Mouse (Mus musculus): Measurements from ENCODE around the gene Has1.

Gene Has1

DNA sequence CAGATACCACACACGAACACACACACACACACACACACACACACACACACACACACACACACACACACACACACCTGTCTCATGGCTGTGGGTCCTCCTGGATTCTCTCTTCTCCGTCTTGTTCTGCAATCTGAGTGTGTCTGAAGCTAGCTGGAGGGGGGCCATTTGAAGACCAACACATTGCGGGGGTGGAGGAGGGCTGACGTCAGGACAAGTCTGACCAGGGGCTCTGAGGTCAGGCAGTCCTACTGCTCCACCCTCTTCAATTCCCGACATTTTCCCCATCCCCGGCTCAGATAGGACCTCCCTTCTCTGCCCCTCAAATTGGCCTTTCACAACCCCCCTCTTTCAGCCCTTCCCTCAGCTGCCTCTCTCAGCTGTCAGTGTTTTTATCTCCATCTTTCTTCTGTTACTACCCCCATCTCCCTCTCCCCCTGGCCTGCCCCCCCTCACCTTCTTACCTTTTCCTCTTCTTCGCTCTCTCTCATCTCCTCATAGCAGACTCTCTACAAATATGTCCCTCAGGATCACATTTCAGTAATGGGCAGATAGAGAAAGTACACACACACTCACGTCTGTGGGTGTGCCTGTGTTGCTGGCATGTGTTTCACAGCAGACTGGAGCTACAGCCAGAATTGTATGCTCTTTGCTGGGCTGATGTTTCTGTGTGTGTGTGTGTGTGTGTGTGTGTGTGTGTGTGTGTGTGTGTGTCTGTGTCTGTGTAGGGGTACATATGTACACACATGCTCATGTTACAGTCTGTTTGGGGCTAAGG, at the start of gene Has1:
Gene Has1 (minus strand): TSS at position 142 of the 775 bp plus-strand sequence.
- DNase-seq (ENCODE audit: inconsistent age in 2 of 2, low spot score in 1 of 2), result no peak

GRCm38 (mm10) chr17:17900768-17901167, 45.8 kb upstream of the Has1 start:
- DNase-seq (ENCODE audit: inconsistent age in 2 of 2, low spot score in 1 of 2), result no peak

DNA sequence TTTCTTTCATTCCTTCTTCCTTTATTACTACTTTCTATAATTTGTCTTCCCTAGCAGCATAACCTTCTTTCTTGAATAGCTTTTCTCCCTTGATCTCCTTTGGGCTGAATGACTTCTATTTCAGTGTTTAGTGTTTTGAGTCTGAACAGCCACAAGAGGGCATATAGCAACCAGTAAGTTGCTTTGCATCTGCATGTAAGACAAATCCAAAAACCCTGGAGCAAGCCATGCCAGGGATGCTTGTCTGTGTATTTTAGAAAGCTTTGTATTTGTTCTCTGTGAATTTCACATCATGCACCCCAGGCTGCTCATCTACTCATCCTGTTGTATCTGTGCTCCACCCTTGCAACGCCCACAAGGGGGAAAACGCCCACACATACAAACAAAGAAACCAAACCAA, 44.3 kb upstream of the Has1 start:
- DNase-seq (ENCODE audit: inconsistent age in 2 of 2, low spot score in 1 of 2), result peak in 1 of 2 experiments; percentile 33

- DNase-seq (ENCODE audit: inconsistent age in 2 of 2, low spot score in 1 of 2), result peak in 1 of 2 experiments; percentile 79
Observed at GRCm38 (mm10) chr17:17896039-17896438, 41.0 kb upstream of the Has1 start.

DNA sequence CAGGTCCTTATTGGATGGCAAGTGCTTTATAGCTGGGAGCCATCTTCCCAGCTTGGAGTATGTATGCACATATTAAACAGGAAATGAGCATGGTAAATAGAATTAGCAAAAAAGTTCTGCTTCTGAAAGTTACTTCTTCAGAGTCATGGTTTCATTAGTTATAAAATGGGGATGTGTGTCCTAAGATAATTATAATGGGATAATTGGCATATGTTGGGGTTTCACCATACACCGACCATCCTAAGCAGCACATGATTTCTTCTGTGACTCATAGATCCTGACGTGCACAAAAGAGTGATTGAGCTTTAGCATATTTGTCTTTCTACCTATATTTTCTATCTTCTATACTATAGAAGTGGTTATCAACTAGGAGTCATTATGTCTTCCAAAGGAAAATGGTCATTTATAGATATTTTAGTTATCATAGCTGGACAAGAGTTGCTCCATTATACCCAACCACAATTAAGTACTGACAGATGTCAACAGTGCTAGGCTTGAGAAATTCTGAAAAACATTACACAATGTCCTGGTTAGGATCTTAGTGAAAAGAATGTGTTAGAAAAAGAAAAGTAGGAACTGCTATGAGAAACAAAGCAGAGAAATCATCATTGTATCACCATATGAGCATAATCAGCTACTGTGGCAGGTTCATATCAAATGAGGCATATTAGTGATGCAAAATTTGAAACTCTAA, 34.9 kb upstream of the Has1 start:
- DNase-seq (ENCODE audit: inconsistent age in 2 of 2, low spot score in 1 of 2), result no peak

DNA sequence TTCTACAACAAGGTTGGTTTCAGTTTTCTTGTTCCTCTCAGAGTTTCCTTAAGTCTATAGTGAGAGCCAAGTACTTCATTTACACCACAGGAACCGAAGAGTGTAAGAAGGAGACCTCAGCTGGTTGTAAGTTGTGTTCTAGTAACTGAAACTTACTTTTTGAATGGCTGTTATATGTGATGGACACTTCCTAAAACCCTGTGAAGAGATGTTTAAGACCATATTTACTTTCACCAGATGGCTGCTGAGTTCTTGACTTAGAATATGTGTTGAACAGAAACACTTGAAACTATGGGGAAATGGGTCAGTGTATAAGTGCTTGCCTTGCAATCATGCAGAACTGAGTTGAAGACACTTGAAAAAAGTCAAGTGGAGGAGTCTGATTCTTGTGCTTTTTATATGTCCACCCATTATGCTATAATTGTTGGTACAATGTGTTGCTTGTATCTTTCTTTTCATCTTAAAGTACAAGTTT, 32.8 kb upstream of the Has1 start, which contains the start of the genes Fpr2 and Fpr3:
Gene Fpr2 (plus strand): TSS at position 51 of the 475 bp plus-strand sequence.
Gene Fpr3 (plus strand): TSS at position 79 of the 475 bp plus-strand sequence.
- no peak for DNase-seq (ENCODE audit: inconsistent age in 2 of 2, low spot score in 1 of 2)

GRCm38 (mm10) chr17:17883840-17884239, 28.8 kb upstream of the Has1 start, which contains the start of gene Fpr1:
Gene Fpr1 (minus strand): TSS chr17:17883940.
- DNase-seq (ENCODE audit: inconsistent age in 2 of 2, low spot score in 1 of 2), result no peak

GRCm38 (mm10) chr17:17882672-17883071, 27.7 kb upstream of the Has1 start:
- DNase-seq (ENCODE audit: inconsistent age in 2 of 2, low spot score in 1 of 2), result no peak

DNA sequence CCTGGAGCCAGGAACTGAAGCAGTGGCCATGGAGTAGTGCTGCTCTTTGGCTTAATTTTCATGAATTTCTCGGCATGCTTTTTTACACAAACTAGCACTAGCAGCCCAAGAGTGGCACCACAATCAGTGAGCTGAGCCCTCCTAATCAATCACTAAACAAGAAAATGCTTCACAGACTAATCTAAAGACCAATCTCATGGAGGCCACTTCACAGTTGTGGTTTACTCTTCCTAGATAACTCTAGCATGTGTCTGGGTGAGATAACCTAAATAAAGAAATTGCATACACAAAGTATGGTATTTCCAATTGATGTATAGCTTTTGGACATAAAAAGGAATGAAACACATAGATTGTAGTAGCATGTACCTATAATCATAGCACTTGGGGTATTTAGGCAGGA, 24.3 kb upstream of the Has1 start:
- DNase-seq (ENCODE audit: inconsistent age in 2 of 2, low spot score in 1 of 2), result no peak

GRCm38 (mm10) chr17:17871697-17872096, 16.7 kb upstream of the Has1 start:
- DNase-seq (ENCODE audit: inconsistent age in 2 of 2, low spot score in 1 of 2), result peak in 1 of 2 experiments; percentile 22

DNA sequence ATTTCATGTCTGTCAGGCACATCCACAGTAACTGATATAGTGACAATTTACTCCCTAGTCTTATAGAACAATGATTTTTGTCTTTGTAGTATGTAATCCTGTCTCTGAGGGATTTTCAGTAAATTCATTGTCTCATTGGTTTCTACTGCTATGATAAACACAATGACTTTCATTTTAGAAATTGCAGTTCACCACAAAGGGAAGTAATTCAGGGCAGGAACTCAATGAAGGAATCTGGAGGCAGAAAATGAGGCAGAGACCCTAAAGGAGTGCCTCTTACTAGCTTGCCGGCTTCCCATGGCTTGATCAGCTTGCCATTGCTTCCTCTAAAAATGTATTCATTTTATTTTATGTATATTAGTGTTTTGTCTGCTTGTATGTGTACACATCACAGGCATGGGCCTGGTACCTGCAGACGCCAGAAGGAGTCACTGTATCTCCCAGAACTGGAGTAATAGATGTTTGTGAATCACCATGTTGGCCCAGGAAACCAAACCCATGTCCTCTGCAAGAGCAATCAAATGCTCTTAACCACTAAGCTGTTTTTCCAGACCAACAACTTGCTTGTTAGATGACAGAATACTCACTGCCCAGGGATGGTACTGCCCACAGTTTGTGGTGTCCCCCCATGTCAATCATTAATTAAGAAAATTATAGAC, 16.0 kb upstream of the Has1 start:
- DNase-seq (ENCODE audit: inconsistent age in 2 of 2, low spot score in 1 of 2), result peak in 1 of 2 experiments; percentile 17

DNA sequence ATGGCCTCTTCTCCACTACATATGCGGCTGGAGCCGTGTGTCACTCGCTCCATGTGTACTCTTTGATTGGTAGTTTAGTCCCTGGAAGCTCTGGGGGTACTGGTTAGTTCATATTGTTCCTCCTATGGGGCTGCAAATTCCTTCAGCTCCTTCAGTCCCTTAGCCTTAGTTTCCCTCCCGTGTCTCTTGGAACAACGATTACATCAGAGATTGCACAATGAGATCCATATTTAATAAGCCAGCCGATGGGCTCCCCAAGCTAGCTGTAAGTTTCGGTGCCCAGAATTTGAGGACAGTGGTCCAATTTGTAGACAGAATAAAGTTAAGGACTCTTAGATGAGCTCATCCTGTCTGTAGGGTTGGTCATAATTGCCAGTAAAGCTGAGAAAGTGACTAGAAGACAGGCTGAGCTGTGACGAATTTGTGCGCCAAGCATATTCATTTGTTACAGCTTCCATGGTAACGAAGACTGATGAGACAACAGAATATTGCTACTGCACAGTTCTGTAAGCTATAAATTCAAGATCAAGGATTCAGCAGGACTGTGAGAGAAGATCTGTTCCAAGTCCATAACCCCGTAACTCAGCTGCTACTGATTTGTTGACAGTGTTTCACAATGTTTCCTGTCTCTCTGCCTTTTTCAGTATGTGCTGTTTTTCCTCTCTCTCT, 11.9 kb upstream of the Has1 start:
- DNase-seq (ENCODE audit: inconsistent age in 2 of 2, low spot score in 1 of 2), result peak in 1 of 2 experiments; percentile 48

DNA sequence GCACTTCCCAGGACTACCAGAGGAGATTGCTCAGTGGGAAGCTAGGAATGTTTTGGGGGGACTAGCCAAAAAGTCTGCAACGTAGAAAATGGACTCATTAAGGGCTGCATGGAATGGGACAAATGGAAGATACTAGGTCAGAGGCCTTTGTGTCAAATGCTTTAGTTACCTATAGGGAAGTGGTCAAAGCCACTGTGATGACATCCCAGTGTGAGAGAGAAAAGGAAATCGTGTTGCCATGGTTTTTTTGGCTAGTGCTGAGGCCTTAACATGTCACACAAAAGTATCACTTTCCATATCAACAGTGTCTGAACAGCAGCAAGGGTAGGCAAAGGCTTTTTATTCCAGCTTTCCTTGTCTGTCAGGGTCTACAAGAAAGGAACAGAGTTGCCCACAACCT, 10.2 kb upstream of the Has1 start:
- no peak for DNase-seq (ENCODE audit: inconsistent age in 2 of 2, low spot score in 1 of 2)

GRCm38 (mm10) chr17:17862360-17862759, 7.4 kb upstream of the Has1 start:
- DNase-seq (ENCODE audit: inconsistent age in 2 of 2, low spot score in 1 of 2), result no peak

DNA sequence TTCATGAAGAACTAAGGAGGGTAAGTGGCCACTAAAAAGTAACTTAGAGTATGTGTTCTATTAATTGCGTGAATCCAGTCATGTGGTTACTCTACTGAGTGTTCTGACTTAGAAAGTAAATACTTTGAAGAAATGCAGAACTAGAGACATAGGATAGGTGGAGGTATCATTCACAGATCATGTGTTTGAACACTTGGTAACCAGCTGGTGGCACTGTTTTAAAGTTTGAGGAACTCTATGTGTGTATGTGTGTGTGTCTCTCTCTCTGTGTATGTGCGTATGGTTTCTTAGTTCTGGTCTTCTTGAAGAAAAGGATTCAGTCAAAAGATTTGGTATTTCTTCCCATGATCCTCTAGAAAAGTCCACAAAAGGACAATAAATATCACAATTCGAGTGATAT, 5.1 kb upstream of the Has1 start:
- DNase-seq (ENCODE audit: inconsistent age in 2 of 2, low spot score in 1 of 2), result no peak

DNA sequence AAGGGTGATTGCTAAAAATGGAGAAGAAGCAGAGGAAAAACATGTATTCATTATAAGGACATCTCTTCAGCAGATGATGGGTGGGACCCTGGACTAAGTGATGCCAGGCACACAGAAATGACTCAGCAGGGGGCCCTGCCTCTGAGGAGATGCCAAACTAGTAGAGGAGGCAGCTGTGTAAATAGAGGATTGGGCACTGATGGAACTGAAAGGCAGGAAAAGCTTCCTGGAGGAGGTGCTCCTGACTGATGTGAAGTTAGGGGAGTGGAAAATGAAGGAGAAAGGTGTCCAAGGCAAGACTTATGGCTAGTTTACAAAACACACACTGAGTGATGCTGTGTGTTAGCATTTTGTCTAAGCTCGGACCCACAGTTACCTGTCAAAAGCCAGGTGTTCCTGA, 2.4 kb upstream of the Has1 start:
- no peak for DNase-seq (ENCODE audit: inconsistent age in 2 of 2, low spot score in 1 of 2)

GRCm38 (mm10) chr17:17856612-17857011, 1.6 kb upstream of the Has1 start:
- no peak for DNase-seq (ENCODE audit: inconsistent age in 2 of 2, low spot score in 1 of 2)

- DNase-seq (ENCODE audit: inconsistent age in 2 of 2, low spot score in 1 of 2), result no peak
Observed at GRCm38 (mm10) chr17:17849906-17850712, 4.9 kb downstream of the Has1 start.

DNA sequence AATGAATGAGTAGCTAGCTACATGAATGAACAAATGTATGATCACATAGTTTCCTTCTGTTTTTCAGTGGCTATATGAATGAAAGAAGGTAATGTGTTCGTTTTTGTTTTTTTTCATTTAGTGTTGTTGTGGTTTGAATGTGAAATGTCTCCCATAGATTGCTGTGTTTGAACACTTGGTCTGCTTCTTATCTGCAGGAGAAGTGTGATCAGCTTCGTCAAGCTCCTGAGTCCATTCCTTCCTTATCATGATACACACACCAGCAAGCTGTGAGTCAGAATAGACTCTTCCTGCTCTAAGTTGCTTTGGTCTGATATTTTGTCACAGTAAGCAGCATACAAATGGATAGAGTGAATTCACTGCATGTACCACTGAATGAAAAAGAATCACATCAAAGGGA, 6.0 kb downstream of the Has1 start:
- no peak for DNase-seq (ENCODE audit: inconsistent age in 2 of 2, low spot score in 1 of 2)

Data from adrenal gland, adult (tissue).